15 mouse cellular contexts compared by ENCODE assay signal in genomic region chr5:150854506-150854905, GRCm38 (mm10).
DNase-seq lines count a peak whose midpoint lies in the region; ATAC-seq and TF ChIP-seq lines count a peak whose summit lies in the region.
"Had no signal": no experiment of that assay in that cellular context is flagged by ENCODE, and none has a peak within 500 bp of the region (broad histone marks: within the 10 kb centered on the region; RNA-seq: fewer than 3 reads in every experiment).

No protein-coding gene starts in this region.

- no peaks in the 10 kb centered on the region for H3K9me3 ChIP-seq in midbrain, embryonic 14.5 days (ENCODE audit: control insufficient read depth, low read length)
- no peaks in the 10 kb centered on the region for H3K9me3 ChIP-seq in midbrain, embryonic 15.5 days
- H3K9me3 ChIP-seq: hindbrain, embryonic 12.5 days; lung, embryonic 15.5 days; midbrain, embryonic 10.5 days had no signal

- 56% methylated on average over 1 of the region's 1 CpGs for WGBS in kidney, adult 2 months
- WGBS in midbrain, embryonic 14.5 days: 32% methylated on average over 1 of the region's 1 CpGs
- WGBS in midbrain, embryonic 15.5 days: 40% methylated on average over 1 of the region's 1 CpGs

- no peak overlapping the region for H3K4me2 ChIP-seq in midbrain, embryonic 14.5 days (ENCODE audit: low read length)
- no peak overlapping the region for H3K4me2 ChIP-seq in midbrain, embryonic 15.5 days
- H3K4me2 ChIP-seq: hindbrain, embryonic 12.5 days; lung, embryonic 15.5 days had no signal

- peak; percentile 10 for DNase-seq in kidney, adult 2 months
- DNase-seq in kidney, postnatal 4 days: no peak
- peak; percentile 41 for DNase-seq in midbrain, embryonic 14.5 days
- DNase-seq in adrenal gland, postnatal 10 days: peak; percentile 74
- DNase-seq in ovary, postnatal 36 days (ENCODE audit: low spot score): peak; percentile 43
- no peak for DNase-seq in cerebellum, adult 18-20 months
- DNase-seq in urinary bladder, postnatal 36 days (ENCODE audit: low spot score in 2 of 2): no peak
- DNase-seq: cerebellum, postnatal 36 days; gastrocnemius, postnatal 36 days; kidney, adult 9 months; thymus, adult 2 months had no signal

- TF ChIP-seq CTCF in kidney, adult 2 months (conservative IDR thresholded peaks at IDR 0.05; ENCODE audit: insufficient read depth, insufficient read length, low read depth, low read length): no peak

- no peak overlapping the region for H3K9ac ChIP-seq in midbrain, embryonic 14.5 days (replicated peaks; ENCODE audit: low read length)
- H3K9ac ChIP-seq in midbrain, embryonic 15.5 days: no peak overlapping the region
- H3K9ac ChIP-seq: hindbrain, embryonic 12.5 days; lung, embryonic 15.5 days had no signal

- no peak overlapping the region for H3K4me3 ChIP-seq in kidney, adult 2 months (ENCODE audit: insufficient read depth, low read depth, low read length)
- no peak overlapping the region for H3K4me3 ChIP-seq in midbrain, embryonic 14.5 days (replicated peaks; ENCODE audit: low read depth, low read length)
- H3K4me3 ChIP-seq in midbrain, embryonic 15.5 days: no peak overlapping the region
- H3K4me3 ChIP-seq: hindbrain, embryonic 12.5 days; lung, embryonic 15.5 days; midbrain, embryonic 10.5 days had no signal

- H3K36me3 ChIP-seq in kidney, adult 2 months (ENCODE audit: control insufficient read depth, insufficient read depth, low read length): no peaks in the 10 kb centered on the region
- no peaks in the 10 kb centered on the region for H3K36me3 ChIP-seq in midbrain, embryonic 14.5 days (ENCODE audit: control insufficient read depth, insufficient read depth, low read length)
- H3K36me3 ChIP-seq in midbrain, embryonic 15.5 days (replicated peaks): no peaks in the 10 kb centered on the region
- H3K36me3 ChIP-seq: hindbrain, embryonic 12.5 days; lung, embryonic 15.5 days; midbrain, embryonic 10.5 days had no signal

- no peak for TF ChIP-seq POLR2A in kidney, adult 2 months (IDR thresholded peaks at IDR 0.05; ENCODE audit: low read depth, low read length)

- no peak overlapping the region for H3K27ac ChIP-seq in kidney, adult 2 months (ENCODE audit: insufficient read depth, low read depth, low read length)
- H3K27ac ChIP-seq in midbrain, embryonic 14.5 days (replicated peaks; ENCODE audit: low read depth, low read length): no peak overlapping the region
- H3K27ac ChIP-seq in midbrain, embryonic 15.5 days: no peak overlapping the region
- H3K27ac ChIP-seq: hindbrain, embryonic 12.5 days; lung, embryonic 15.5 days; midbrain, embryonic 10.5 days had no signal

- H3K4me1 ChIP-seq in kidney, adult 2 months (ENCODE audit: control insufficient read depth, insufficient read depth, low read length): peaks cover 4% of the 10 kb centered on the region; the same call in 1 of the 2 replicates
- H3K4me1 ChIP-seq in midbrain, embryonic 14.5 days (ENCODE audit: control insufficient read depth, insufficient read depth, low read length): no peaks in the 10 kb centered on the region
- H3K4me1 ChIP-seq in midbrain, embryonic 15.5 days: no peaks in the 10 kb centered on the region
- H3K4me1 ChIP-seq: hindbrain, embryonic 12.5 days; midbrain, embryonic 10.5 days had no signal

- ATAC-seq in midbrain, embryonic 14.5 days (ENCODE audit: low FRiP score, low TSS enrichment): no peak
- ATAC-seq in midbrain, embryonic 15.5 days (replicated peaks): no peak

- no peaks in the 10 kb centered on the region for H3K27me3 ChIP-seq in kidney, adult 2 months (replicated peaks; ENCODE audit: control insufficient read depth, insufficient read depth, low read length)
- H3K27me3 ChIP-seq in midbrain, embryonic 14.5 days (ENCODE audit: control insufficient read depth, insufficient read depth, low read length): no peaks in the 10 kb centered on the region
- no peaks in the 10 kb centered on the region for H3K27me3 ChIP-seq in midbrain, embryonic 15.5 days (replicated peaks)
- H3K27me3 ChIP-seq: hindbrain, embryonic 12.5 days; lung, embryonic 15.5 days had no signal

Comparison
In these comparisons a context has a peak if more than half of its experiments do, and no peak if none do; other contexts are left out.
1. DNase-seq: peak in kidney, adult 2 months (single experiment), midbrain, embryonic 14.5 days (single experiment), adrenal gland, postnatal 10 days (single experiment) and ovary, postnatal 36 days (single experiment); none in kidney, postnatal 4 days (0 of 2), cerebellum, adult 18-20 months (0 of 2) and urinary bladder, postnatal 36 days (0 of 2).